Mouse (Mus musculus): ENCODE measurements around the gene Tns1.

Tns1 gene

GRCm38 (mm10) chr1:73941697-73942096 is 182.6 kb downstream of the Tns1 start:
- intact Hi-C loops (cut with DNase I), result no loop called here

DNA sequence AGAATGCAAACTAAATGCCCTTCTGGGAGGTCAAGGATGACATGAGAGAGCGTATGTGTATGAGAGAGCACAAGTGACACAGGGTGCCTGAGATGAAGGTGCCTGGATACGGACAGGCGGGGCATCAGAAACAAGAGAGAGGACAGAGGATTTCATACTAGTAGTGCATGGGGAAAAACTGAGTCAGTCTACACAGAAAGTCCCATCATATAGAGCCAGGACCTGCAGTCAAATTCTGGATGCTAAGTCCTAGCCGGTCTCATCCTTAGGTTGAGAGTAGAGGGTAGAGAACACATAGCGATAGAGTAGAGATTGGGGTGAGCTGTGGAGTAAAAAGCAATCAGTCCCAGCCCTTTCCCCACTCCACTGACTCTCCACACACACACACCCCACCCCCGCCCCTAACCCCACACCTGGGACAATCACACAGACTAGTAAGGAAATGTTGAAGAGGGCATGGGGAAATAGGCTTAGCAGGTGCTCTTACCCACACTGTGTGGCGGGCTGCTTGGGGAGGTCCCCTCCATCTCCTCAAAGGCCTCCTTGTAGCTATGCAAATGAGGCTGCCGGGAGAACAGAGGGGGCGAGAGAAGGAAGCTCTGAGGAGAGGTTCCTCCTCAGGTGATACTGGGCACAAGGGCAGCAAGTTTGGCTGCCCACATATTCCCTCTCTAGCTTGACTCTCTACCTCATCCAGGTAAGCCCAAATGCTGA is 183.6 kb downstream of the Tns1 start:
- intact Hi-C loops (cut with DNase I), result no loop called here

DNA sequence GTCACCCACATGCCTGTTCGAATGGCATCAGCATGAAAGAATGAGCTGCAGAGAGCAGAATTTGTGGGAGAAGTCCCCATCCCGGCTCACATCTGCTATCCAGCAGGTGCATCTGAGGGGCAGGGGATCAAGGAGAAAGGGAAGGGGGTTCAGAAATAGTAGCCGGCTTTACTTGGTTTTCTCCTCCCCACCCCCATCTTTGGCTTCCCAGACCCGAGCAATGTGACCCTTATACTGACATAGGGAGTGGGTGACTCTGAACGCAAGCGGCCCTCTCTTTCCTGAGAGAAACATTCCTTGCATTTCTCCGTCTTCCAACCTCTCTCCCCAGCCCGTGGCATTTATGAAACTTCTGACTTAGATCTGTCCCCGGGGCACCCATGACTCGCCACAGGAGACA is 185.7 kb downstream of the Tns1 start:
- intact Hi-C loops (cut with DNase I), result no loop called here

- intact Hi-C loops (cut with DNase I), result no loop called here
Measured at GRCm38 (mm10) chr1:73937805-73938204, 186.4 kb downstream of the Tns1 start.

- intact Hi-C loops (cut with DNase I), result no loop called here
Measured at GRCm38 (mm10) chr1:73936537-73936936, 187.7 kb downstream of the Tns1 start.

- intact Hi-C loops (cut with DNase I), result no loop called here
Measured at GRCm38 (mm10) chr1:73935442-73936080, 188.7 kb downstream of the Tns1 start.

DNA sequence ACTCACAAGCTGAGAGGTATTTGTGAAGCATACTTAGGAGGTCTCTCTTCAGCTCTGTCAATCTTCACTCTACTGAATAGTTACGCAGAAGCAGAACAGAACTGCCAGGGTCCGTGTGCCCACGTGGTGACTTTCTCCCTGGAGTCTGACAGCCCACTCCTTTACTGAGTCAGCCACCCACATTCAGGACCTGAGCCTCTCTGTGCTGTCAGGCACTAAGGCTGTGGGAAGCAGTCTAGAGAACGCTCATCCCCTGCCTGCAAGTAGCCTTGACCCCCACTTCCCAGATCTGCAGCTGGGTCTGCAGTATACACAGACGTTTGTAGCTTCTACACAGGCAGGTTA is 191.1 kb downstream of the Tns1 start:
- intact Hi-C loops (cut with DNase I), result no loop called here

- intact Hi-C loops (cut with DNase I), result no loop called here
Measured at GRCm38 (mm10) chr1:73932421-73933145, 191.7 kb downstream of the Tns1 start.

- intact Hi-C loops (cut with DNase I), result no loop called here
Measured at GRCm38 (mm10) chr1:73931851-73932250, 192.4 kb downstream of the Tns1 start.

DNA sequence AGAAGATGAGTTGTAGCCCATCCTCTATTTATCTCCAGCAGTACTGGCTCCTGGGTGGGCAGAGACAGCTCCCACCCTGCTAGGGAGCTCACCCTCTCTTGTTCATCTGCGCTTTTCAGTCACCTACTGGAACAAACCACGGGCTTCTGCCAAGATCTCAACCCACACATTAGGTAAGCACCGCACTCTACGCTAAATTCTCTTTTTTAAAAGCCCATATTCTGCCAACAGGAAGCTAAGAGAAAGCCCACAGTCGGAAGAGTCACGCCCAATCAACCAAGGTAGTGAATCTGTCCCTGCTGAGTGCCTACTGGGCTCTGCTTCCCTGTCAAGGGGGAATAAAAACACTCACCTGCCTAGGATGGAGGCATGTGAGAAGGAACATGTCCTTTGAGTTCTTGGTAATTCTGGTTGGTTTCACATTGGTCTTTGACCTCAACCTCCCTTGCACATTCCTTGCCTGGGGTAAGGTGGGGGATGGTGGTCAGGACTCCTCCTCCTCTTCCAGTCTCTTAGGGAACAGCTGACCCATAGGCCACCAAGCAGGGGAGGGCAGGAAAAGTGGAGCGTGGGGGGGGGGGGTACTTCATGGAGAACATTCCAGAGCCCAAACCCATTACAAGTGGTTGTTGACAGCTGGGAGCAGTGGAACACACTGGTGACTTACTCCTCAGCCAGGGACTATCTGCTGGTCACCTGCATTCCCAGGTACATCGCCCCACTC is 193.7 kb downstream of the Tns1 start:
- intact Hi-C loops (cut with DNase I), result no loop called here

GRCm38 (mm10) chr1:73929952-73930329 is 194.3 kb downstream of the Tns1 start:
- intact Hi-C loops (cut with DNase I), result no loop called here

GRCm38 (mm10) chr1:73929211-73929951 is 194.9 kb downstream of the Tns1 start:
- intact Hi-C loops (cut with DNase I), result no loop called here

GRCm38 (mm10) chr1:73928385-73928784 is 195.9 kb downstream of the Tns1 start:
- intact Hi-C loops (cut with DNase I), result no loop called here

DNA sequence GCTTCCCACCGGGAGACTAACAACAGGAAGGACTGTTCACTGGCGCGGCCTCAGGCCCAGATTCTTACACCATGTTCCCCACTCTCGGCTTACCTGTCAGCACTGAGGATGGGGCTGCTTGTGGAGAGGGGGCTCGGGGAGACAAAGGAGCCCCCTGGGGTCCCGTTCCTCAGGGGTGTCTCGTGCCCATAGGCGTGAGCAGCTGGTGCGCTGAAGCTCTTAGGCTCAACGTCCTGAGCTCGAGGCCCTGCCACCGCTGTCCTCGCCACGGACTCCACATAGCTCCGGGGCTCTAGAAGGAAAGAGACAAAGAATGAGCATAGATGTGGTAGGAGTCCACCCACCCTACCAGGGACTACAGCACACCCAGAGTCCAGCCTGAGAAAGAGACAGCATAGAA is 196.4 kb downstream of the Tns1 start:
- intact Hi-C loops (cut with DNase I), result no loop called here

GRCm38 (mm10) chr1:73926279-73926678 is 198.0 kb downstream of the Tns1 start:
- intact Hi-C loops (cut with DNase I), result no loop called here

DNA sequence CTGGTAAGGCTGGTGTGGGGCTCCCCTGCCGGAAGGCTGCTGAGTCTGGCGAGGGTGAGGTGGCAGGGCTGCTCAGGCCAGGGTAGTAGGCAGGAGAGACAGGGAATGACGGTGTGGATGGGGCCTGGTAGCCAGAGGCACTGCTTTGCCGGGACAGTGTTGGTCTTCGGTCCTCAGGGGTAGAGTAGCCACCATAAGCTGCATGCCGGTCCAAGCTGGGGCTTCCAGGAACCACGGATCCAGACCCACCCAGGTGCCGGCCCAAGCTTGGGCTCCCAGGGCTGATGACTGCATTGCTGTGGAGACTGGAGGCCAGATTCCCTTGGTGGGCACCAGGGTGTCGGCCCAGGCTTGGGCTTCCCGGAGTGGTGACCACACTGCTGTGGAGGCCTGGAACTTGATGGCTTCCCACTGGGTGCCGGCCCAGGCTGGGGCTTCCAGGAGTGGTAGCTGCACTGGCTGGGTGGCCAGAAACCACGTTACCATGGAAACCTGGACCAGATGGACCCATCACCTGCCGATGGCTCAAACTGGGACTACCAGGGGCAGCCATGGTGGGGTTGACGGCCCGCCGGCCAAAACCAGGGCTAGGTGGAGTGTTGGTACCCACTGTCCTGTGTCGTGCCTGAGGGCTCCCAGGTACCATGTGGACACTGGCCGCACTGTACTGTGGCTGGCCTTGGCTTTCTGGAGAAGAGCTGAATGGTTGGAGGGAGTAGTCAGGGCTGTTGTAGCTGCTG is 199.2 kb downstream of the Tns1 start:
- intact Hi-C loops (cut with DNase I), result loop anchor here (5.0 kb wide), 1 partner anchor 62 kb away; no protein-coding TSS in a partner anchor

DNA sequence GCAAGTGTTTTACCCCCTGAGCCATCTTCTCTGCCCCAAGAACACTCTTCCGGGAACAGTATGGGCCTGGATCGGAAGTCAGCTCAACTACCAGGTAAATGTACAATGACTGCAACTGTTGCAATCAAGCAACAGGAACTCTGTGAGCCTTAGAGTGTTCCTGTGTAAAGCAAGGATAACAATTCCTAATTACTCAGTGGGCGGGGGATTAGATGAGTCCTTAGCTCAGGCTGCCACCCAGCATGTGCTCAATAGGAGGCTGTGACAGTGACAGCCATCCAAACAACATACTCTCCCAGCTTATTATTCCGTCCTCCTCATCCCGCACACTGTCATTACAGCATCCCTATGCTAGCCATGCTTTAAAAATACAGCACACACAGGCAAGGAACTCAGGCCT is 200.0 kb downstream of the Tns1 start:
- intact Hi-C loops (cut with DNase I), result loop anchor here (5.0 kb wide), 1 partner anchor 63 kb away; no protein-coding TSS in a partner anchor

GRCm38 (mm10) chr1:73923185-73923584 is 201.1 kb downstream of the Tns1 start:
- intact Hi-C loops (cut with DNase I), result loop anchor here (5.0 kb wide), 1 partner anchor 64 kb away; no protein-coding TSS in a partner anchor

- intact Hi-C loops (cut with DNase I), result loop anchor here (5.0 kb wide), 1 partner anchor 67 kb away; no protein-coding TSS in a partner anchor
Measured at GRCm38 (mm10) chr1:73920701-73921100, 203.5 kb downstream of the Tns1 start.

DNA sequence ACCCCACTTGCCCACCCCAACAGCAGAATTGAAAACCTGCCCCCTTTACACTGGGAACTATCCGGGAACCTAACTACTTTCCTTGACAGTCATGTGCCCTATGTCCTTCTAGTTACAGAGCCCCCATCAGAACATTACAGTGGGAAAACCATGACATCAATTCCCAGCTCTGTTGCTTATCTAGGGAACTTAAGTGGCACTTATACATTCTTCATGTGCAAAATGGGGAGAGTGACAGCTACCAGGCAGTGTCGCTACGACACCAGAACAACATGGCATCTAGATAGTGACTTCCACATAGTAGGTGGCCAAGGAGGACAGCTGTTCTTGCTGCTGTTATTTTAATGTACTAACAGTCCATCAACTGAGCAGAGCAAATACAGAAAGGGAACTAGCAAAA is 204.3 kb downstream of the Tns1 start:
- intact Hi-C loops (cut with DNase I), result loop anchor here (5.0 kb wide), 1 partner anchor 67 kb away; no protein-coding TSS in a partner anchor
